Mouse (Mus musculus) myocyte (in vitro differentiated cells): ENCODE results near the gene Zfhx3.

Experiments
- MAX ChIP-seq: IDR thresholded peaks from one replicate; pipeline ENCODE4 v1.6.1; 2011; ENCODE audit warnings: low read depth, mild to moderate bottlenecking, control low read depth
- POLR2AphosphoS2 ChIP-seq: IDR thresholded peaks from one replicate; pipeline ENCODE4 v1.6.1; 2011; ENCODE audit warnings: low read depth, control low read depth; ENCODE audit not compliant: insufficient read length

GRCm38 (mm10) chr8:108760745-108761144 is 818.3 kb downstream of the Zfhx3 start:
- TF ChIP-seq MAX = no peak
- no peak for TF ChIP-seq POLR2AphosphoS2
